Mouse (Mus musculus) left cerebral cortex, postnatal 36 days (tissue): ENCODE results near the gene Thnsl1. TPM values are rescaled to one million over a fixed set of nuclear protein-coding genes. Genes with fewer than 3 reads are reported as not detected.
"Not testable (repeated sequence)": the region's sequence is repeated elsewhere in the genome, so short reads cannot be mapped to it uniquely, and the experiment has no call there.

Experiments used
- DNase-seq, 2 experiments: peaks; one replicate each; pipeline ENCODE4 v3.0.0; 2021 to 2022; ENCODE audit warnings: low spot score in 2 of 2, mixed read lengths in 1 of 2
- intact Hi-C: fragments of 180-260 bp; cut with DNase I; formaldehyde crosslinking; loops from one replicate; pipeline ENCODE4 v1.15.1; 2025
- total RNA-seq, 2 experiments: library from RNA; stranded (reverse); gene quantifications; 2 replicates each; pipeline ENCODE4 v1.2.3; 2021

The Thnsl1 gene
- total RNA-seq, 2 experiments from 2014 or later, result 17.4 to 22.3 TPM

GRCm38 (mm10) chr2:21234871-21235648 lies 29.5 kb downstream of the Thnsl1 start:
- DNase-seq, result peak in 1 of 2 experiments; percentile 8
- intact Hi-C loops, result no loop called here

GRCm38 (mm10) chr2:21235844-21236386 lies 30.4 kb downstream of the Thnsl1 start:
- intact Hi-C loops, result no loop called here

GRCm38 (mm10) chr2:21236846-21237245 lies 31.3 kb downstream of the Thnsl1 start:
- intact Hi-C loops, result no loop called here
- DNase-seq, result no peak

More at GRCm38 (mm10) chr2:21235844-21236386, 30.4 kb downstream of the Thnsl1 start:
- DNase-seq, result no peak

- DNase-seq, intact Hi-C loops: not testable (repeated sequence)
Observed at GRCm38 (mm10) chr2:21244104-21244503, 38.6 kb downstream of the Thnsl1 start.

GRCm38 (mm10) chr2:21244986-21245385 lies 39.5 kb downstream of the Thnsl1 start:
- DNase-seq, result no peak
- intact Hi-C loops, result no loop called here

GRCm38 (mm10) chr2:21245477-21246102 lies 40.1 kb downstream of the Thnsl1 start:
- DNase-seq, result no peak
- intact Hi-C loops, result no loop called here

- DNase-seq, result no peak
- intact Hi-C loops, result no loop called here
Observed at GRCm38 (mm10) chr2:21253644-21254043, 48.1 kb downstream of the Thnsl1 start.

- intact Hi-C loops, result no loop called here
- no peak for DNase-seq
Observed at GRCm38 (mm10) chr2:21254308-21254707, 48.8 kb downstream of the Thnsl1 start.

GRCm38 (mm10) chr2:21258281-21258680 lies 52.8 kb downstream of the Thnsl1 start:
- DNase-seq, result no peak
- intact Hi-C loops, result no loop called here

- intact Hi-C loops, result no loop called here
- no peak for DNase-seq
Observed at GRCm38 (mm10) chr2:21259081-21259480, 53.6 kb downstream of the Thnsl1 start.

- DNase-seq, result no peak
- intact Hi-C loops, result loop anchor here (5.0 kb wide), 2 partner anchors 48 to 368 kb away; no protein-coding TSS in a partner anchor
Observed at GRCm38 (mm10) chr2:21260060-21260459, 54.5 kb downstream of the Thnsl1 start.

- peak; percentile 39 to 40 for DNase-seq
- intact Hi-C loops, result loop anchor here (5.0 kb wide), 2 partner anchors 49 to 369 kb away; no protein-coding TSS in a partner anchor
Observed at GRCm38 (mm10) chr2:21261370-21262006, 56.0 kb downstream of the Thnsl1 start.

GRCm38 (mm10) chr2:21264031-21264430 lies 58.5 kb downstream of the Thnsl1 start:
- no peak for DNase-seq
- intact Hi-C loops, result loop anchor here (5.0 kb wide), 2 partner anchors 52 to 372 kb away; no protein-coding TSS in a partner anchor

Other genes with a start within 250 kb of the Thnsl1 start
- 100 to 1,000 TPM; 210 to 310 TPM for gene Arhgap21, start 236.8 kb upstream of the Thnsl1 start, total RNA-seq
- 1 to 10 TPM; 3.4 TPM for gene Enkur, start 359 bp upstream of the Thnsl1 start, total RNA-seq
- 100 to 1,000 TPM; 120 to 121 TPM for gene Gpr158, start 161.8 kb downstream of the Thnsl1 start, total RNA-seq